Mouse (Mus musculus) heart, embryonic 12.5 days (tissue): Measurements from ENCODE around the gene Gm42417. TPM values are rescaled to one million over a fixed set of nuclear protein-coding genes. Genes with fewer than 3 reads are reported as not detected.

Experiments
- ATAC-seq: fragments of 200-750 bp; cut with Nextera tagmentation; 2 replicates; pipeline ENCODE4 v1.8.0; 2017; ENCODE audit warnings: moderate TSS enrichment, moderate library complexity; ENCODE audit not compliant: insufficient number of reproducible peaks, low FRiP score
- H3K27ac ChIP-seq: fragments of 300-500 bp; sonication (generic); 2 replicates; pipeline ENCODE4 v1.5.1; 2016; ENCODE audit warnings: mild to moderate bottlenecking, moderate library complexity; ENCODE audit not compliant: poor library complexity, severe bottlenecking
- H3K27me3 ChIP-seq: fragments of 300-500 bp; sonication (generic); replicated peaks from 2 replicates; pipeline ENCODE4 v1.6.1; 2016; ENCODE audit warnings: mild to moderate bottlenecking, moderate library complexity
- H3K36me3 ChIP-seq: fragments of 300-500 bp; sonication (generic); 2 replicates; pipeline ENCODE4 v1.6.1; 2016; ENCODE audit warnings: mild to moderate bottlenecking, moderate library complexity
- H3K4me1 ChIP-seq: fragments of 300-500 bp; sonication (generic); replicated peaks from 2 replicates; pipeline ENCODE4 v1.6.1; 2016; ENCODE audit warnings: mild to moderate bottlenecking
- H3K4me2 ChIP-seq: fragments of 300-500 bp; sonication (generic); 2 replicates; pipeline ENCODE4 v1.6.1; 2016; ENCODE audit warnings: mild to moderate bottlenecking, moderate library complexity
- H3K4me3 ChIP-seq: fragments of 300-500 bp; sonication (generic); 2 replicates; pipeline ENCODE4 v1.5.1; 2016; ENCODE audit warnings: mild to moderate bottlenecking
- H3K9ac ChIP-seq: fragments of 300-500 bp; sonication (generic); 2 replicates; pipeline ENCODE4 v1.6.1; 2016; ENCODE audit warnings: mild to moderate bottlenecking, moderate library complexity
- H3K9me3 ChIP-seq: fragments of 300-500 bp; sonication (generic); replicated peaks from 2 replicates; pipeline ENCODE4 v1.6.1; 2016; ENCODE audit warnings: mild to moderate bottlenecking, moderate library complexity
- WGBS: fragments of 180-500 bp; shearing (Covaris S2); methylation state at CpG from one replicate; pipeline ENCODE4 v1.1.7; 2016; 5-methylcytosine and 5-hydroxymethylcytosine counted together
- polyA plus RNA-seq: library from polyadenylated mRNA; unstranded; fragments of >200 nt; fragmentation: Nextera tagmentation; extraction: Ambion mirVana; gene quantifications from 2 replicates; pipeline ENCODE4 v1.2.1, GENCODE M21; 2016

The Gm42417 gene
- polyA plus RNA-seq, 1 experiment from 2014 or later = 0.40 TPM

- no peaks in the 10 kb centered on the region for H3K9me3 ChIP-seq
- peak overlapping the region; percentile 86 for H3K4me3 ChIP-seq
- H3K27ac ChIP-seq = no peak overlapping the region
- H3K4me1 ChIP-seq = peaks cover 44% of the 10 kb centered on the region
- no peaks in the 10 kb centered on the region for H3K27me3 ChIP-seq
- no peak for ATAC-seq
- 62% methylated on average over 2 of the region's 2 CpGs for WGBS
- H3K4me2 ChIP-seq = peak overlapping the region; percentile 93
- H3K9ac ChIP-seq = no peak overlapping the region; the same call in 1 of the 2 replicates
- peaks cover 29% of the 10 kb centered on the region for H3K36me3 ChIP-seq
Observed at GRCm38 (mm10) chr1:36513718-36514117, 25.5 kb downstream of the Gm42417 start.

DNA sequence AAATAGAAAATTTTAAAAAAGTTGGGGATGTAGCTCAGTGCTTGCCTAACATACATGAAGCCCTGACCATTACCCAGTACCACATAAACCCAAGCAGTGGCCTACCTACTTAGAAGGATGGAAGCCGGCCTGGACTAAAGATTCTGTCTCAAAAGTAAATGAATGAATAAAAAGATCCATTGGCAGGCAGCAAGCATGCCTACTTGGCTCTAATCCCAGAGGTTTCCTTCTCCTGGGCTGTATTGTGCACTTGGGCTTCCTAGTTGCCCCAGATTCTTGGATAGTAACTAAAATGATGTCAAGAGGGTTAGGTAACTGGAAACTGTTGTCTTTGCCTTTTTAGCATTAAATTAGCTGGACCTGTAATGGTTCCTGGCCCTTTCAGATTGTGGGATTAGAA lies 25.9 kb downstream of the Gm42417 start:
- WGBS = 11% methylated on average over 1 of the region's 1 CpGs

DNA sequence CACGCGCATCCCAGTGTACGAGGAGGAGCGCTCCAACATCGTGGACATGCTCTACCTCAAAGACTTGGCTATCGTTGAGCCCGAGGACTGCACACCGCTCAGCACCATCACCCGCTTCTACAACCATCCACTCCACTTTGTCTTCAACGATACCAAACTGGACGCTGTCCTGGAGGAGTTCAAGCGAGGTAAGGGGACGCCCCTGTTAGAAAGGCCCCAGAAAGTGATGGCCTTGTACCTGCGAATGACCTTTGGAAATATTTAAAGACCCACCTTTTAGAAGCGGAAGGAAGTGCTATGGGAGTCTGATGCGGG lies 26.3 kb downstream of the Gm42417 start:
- Histone ChIP-seq H3K4me1 (peaks cover 38% of the 10 kb centered on the region), H3K9ac (peak overlapping the region; percentile 86), H3K4me3 (peak overlapping the region; percentile 86), H3K4me2 (peak overlapping the region; percentile 93), H3K27ac (peak overlapping the region; percentile 98), H3K36me3 (peaks cover 21% of the 10 kb centered on the region; the same call in 1 of the 2 replicates), H3K27me3 (no peaks in the 10 kb centered on the region), H3K9me3 (no peaks in the 10 kb centered on the region)
- 2% methylated on average over 16 of the region's 16 CpGs for WGBS
- no peak for ATAC-seq

More for the DNA sequence above, 25.9 kb downstream of the Gm42417 start:
- peak overlapping the region; percentile 86 for H3K9ac ChIP-seq
- H3K9me3 ChIP-seq = no peaks in the 10 kb centered on the region
- H3K4me1 ChIP-seq = peaks cover 42% of the 10 kb centered on the region
- H3K27ac ChIP-seq = no peak overlapping the region
- H3K4me2 ChIP-seq = peak overlapping the region; percentile 93
- H3K27me3 ChIP-seq = no peaks in the 10 kb centered on the region
- H3K36me3 ChIP-seq = peaks cover 25% of the 10 kb centered on the region; the same call in 1 of the 2 replicates
- peak overlapping the region; percentile 86 for H3K4me3 ChIP-seq
- ATAC-seq = no peak

GRCm38 (mm10) chr1:36512089-36512965 lies 26.9 kb downstream of the Gm42417 start:
- Histone ChIP-seq H3K4me3 (peak overlapping the region; percentile 86), H3K27me3 (no peaks in the 10 kb centered on the region), H3K9me3 (no peaks in the 10 kb centered on the region), H3K4me1 (peaks cover 33% of the 10 kb centered on the region), H3K27ac (peak overlapping the region; percentile 98), H3K4me2 (peak overlapping the region; percentile 93), H3K36me3 (peaks cover 22% of the 10 kb centered on the region), H3K9ac (peak overlapping the region; percentile 86)
- ATAC-seq = peak; percentile 71
- WGBS = 13% methylated on average over 126 of the region's 126 CpGs

- peaks cover 19% of the 10 kb centered on the region for H3K36me3 ChIP-seq
- peak within 1 kb of the TSS; percentile 93 for H3K4me2 ChIP-seq
- H3K27ac ChIP-seq = peak within 1 kb of the TSS; percentile 98
- under 1% methylated on average over 51 of the region's 51 CpGs for WGBS
- H3K27me3 ChIP-seq = no peaks in the 10 kb centered on the region
- H3K9me3 ChIP-seq = no peaks in the 10 kb centered on the region
- H3K9ac ChIP-seq = peak within 1 kb of the TSS; percentile 86
- peak within 1 kb of the TSS; percentile 86 for H3K4me3 ChIP-seq
- peak; percentile 99 for ATAC-seq
- peaks cover 30% of the 10 kb centered on the region for H3K4me1 ChIP-seq
Observed at GRCm38 (mm10) chr1:36511289-36512021, 27.8 kb downstream of the Gm42417 start, which contains the start of gene Cnnm3. Gene Cnnm3, plus strand, starts transcription at chr1:36511867.

- Histone ChIP-seq H3K36me3 (peaks cover 22% of the 10 kb centered on the region), H3K27ac (no peak overlapping the region), H3K9me3 (no peaks in the 10 kb centered on the region), H3K9ac (no peak overlapping the region), H3K27me3 (no peaks in the 10 kb centered on the region), H3K4me2 (no peak overlapping the region), H3K4me3 (no peak overlapping the region), H3K4me1 (peaks cover 4% of the 10 kb centered on the region)
- ATAC-seq = no peak
- WGBS = 81% methylated on average over 5 of the region's 5 CpGs
Observed at GRCm38 (mm10) chr1:36508238-36508637, 31.0 kb downstream of the Gm42417 start.

DNA sequence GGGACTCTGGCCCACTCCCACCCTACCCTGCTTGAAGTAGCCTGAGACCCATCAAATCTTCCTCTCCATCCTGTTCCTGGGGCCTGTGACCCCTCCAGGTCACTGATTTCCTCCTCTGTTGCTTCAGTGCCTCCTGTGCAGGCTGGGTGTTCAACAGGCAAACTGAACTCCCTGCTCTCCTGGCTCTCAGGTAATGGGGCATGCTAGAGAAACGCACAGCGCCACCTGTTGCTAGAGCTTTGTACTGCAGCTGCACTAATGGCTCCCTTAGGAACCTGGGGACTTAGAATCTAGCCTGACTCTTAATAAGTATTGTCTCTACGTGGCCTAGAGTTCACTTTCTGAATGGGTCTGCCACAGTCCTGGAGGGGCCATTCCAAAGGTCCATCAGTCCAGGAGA lies 38.0 kb downstream of the Gm42417 start:
- WGBS = 11% methylated on average over 3 of the region's 3 CpGs
- no peaks in the 10 kb centered on the region for H3K27me3 ChIP-seq
- H3K27ac ChIP-seq = no peak overlapping the region
- H3K4me1 ChIP-seq = peaks cover 2% of the 10 kb centered on the region; the same call in 1 of the 2 replicates
- H3K9me3 ChIP-seq = no peaks in the 10 kb centered on the region
- 0 out of 2 replicates have a peak overlapping the region, but pooled peaks have one; percentile 24 for H3K9ac ChIP-seq
- H3K36me3 ChIP-seq = peaks cover 26% of the 10 kb centered on the region
- H3K4me2 ChIP-seq = no peak overlapping the region
- no peak overlapping the region for H3K4me3 ChIP-seq
- no peak for ATAC-seq

- H3K27ac ChIP-seq = no peak overlapping the region
- H3K4me3 ChIP-seq = no peak overlapping the region
- H3K4me2 ChIP-seq = no peak overlapping the region
- H3K36me3 ChIP-seq = peaks cover 10% of the 10 kb centered on the region
- 0 out of 2 replicates have a peak overlapping the region, but pooled peaks have one; percentile 11 for H3K9ac ChIP-seq
- peaks cover 10% of the 10 kb centered on the region for H3K4me1 ChIP-seq
- H3K9me3 ChIP-seq = no peaks in the 10 kb centered on the region
- H3K27me3 ChIP-seq = no peaks in the 10 kb centered on the region
- 61% methylated on average over 2 of the region's 2 CpGs for WGBS
- ATAC-seq = no peak
Observed at GRCm38 (mm10) chr1:36497312-36497711, 41.9 kb downstream of the Gm42417 start.

DNA sequence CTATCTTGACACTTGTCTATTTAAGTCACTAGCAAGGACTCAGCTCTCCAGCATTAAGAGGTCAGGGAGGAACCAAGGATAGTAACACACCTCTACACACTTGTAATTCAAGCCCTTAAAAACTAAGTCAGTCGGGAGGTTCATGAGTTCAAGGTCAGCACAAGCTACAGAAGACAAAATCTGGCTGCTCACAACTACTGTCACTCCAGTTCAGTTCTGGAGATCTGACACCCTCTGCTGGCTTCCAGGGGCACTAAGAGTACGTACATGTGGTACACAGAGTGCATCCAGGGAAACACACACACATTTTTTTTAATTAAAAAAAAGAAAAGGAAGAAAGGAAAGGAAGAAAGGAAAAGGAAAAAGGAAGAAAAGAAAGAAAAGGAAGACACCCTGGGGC lies 42.5 kb downstream of the Gm42417 start:
- no peaks in the 10 kb centered on the region for H3K27me3 ChIP-seq
- H3K36me3 ChIP-seq = peaks cover 10% of the 10 kb centered on the region
- no peak overlapping the region for H3K4me2 ChIP-seq
- H3K9me3 ChIP-seq = no peaks in the 10 kb centered on the region
- H3K9ac ChIP-seq = no peak overlapping the region
- WGBS = 39% methylated on average over 2 of the region's 2 CpGs
- no peak overlapping the region for H3K27ac ChIP-seq
- H3K4me1 ChIP-seq = peaks cover 16% of the 10 kb centered on the region
- no peak for ATAC-seq
- H3K4me3 ChIP-seq = no peak overlapping the region

DNA sequence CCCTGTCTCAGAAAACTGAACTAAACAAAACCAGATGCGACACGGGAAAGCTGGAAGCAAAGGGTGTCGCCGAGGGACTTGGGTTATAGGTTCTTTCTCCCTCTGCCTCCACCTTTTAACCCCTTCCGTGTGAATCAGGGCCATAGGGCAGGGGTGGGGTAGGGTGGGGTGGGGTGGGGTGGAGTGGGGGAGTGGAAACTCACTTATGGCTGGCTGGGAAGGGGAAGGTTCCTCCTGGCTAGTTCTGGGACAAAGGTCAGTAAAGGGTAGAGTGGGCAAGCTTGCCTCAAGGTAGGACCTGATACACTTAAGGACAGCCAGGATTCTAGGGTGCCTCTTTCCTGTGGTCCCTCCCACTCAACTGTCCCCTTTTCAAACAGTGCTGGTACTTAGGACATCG lies 45.9 kb downstream of the Gm42417 start:
- Histone ChIP-seq H3K4me1 (peaks cover 16% of the 10 kb centered on the region), H3K4me3 (no peak overlapping the region), H3K27ac (no peak overlapping the region), H3K9ac (no peak overlapping the region), H3K27me3 (no peaks in the 10 kb centered on the region), H3K4me2 (no peak overlapping the region), H3K9me3 (no peaks in the 10 kb centered on the region), H3K36me3 (no peaks in the 10 kb centered on the region)
- WGBS = 78% methylated on average over 6 of the region's 6 CpGs
- ATAC-seq = no peak
